Mouse (Mus musculus) MEL (cell line): Measurements from ENCODE around the gene Fbh1. TPM values are rescaled to one million over a fixed set of nuclear protein-coding genes. Genes with fewer than 3 reads are reported as not detected.
"Not testable (repeated sequence)": the region's sequence is repeated elsewhere in the genome, so short reads cannot be mapped to it uniquely, and the experiment has no call there.

Experiments
- DNase-seq: peaks from one replicate; pipeline ENCODE4 v3.0.0; 2011; ENCODE audit warnings: low read depth, low spot score
- H3K27ac ChIP-seq: 2 replicates; pipeline ENCODE4 v1.5.1; 2012; ENCODE audit warnings: low read depth, mild to moderate bottlenecking, control low read depth, low read length, moderate library complexity; ENCODE audit not compliant: control insufficient read depth
- H3K27me3 ChIP-seq, 2 experiments: fragments of 150-350 bp in 1 of 2; sonication (generic) in 1 of 2; 2 replicates each; pipeline ENCODE4 v1.6.1; 2012; ENCODE audit warnings: low read length in 2 of 2, mild to moderate bottlenecking in 2 of 2, improper control_type of control experiment in 1 of 2, moderate library complexity in 1 of 2; ENCODE audit not compliant: insufficient read depth in 2 of 2, control insufficient read depth in 1 of 2
- H3K36me3 ChIP-seq, 2 experiments: 2 replicates each; pipeline ENCODE4 v1.6.1; 2012 to 2014; ENCODE audit warnings: low read length in 2 of 2, improper control_type of control experiment in 1 of 2, inconsistent platforms in 1 of 2, mild to moderate bottlenecking in 1 of 2; ENCODE audit not compliant: insufficient read depth in 2 of 2, control insufficient read depth in 1 of 2
- H3K4me1 ChIP-seq, 2 experiments: fragments of 150-350 bp in 1 of 2; sonication (generic) in 1 of 2; 2 replicates each; pipeline ENCODE4 v1.6.1; 2012; ENCODE audit warnings: low read length in 2 of 2, improper control_type of control experiment in 1 of 2, mild to moderate bottlenecking in 1 of 2; ENCODE audit not compliant: insufficient read depth in 2 of 2, control insufficient read depth in 1 of 2
- H3K4me3 ChIP-seq, 2 experiments: fragments of 150-350 bp in 1 of 2; sonication (generic) in 1 of 2; 2 replicates each; pipeline ENCODE4 v1.5.1; 2012; ENCODE audit warnings: low read depth in 2 of 2, low read length in 2 of 2, mild to moderate bottlenecking in 2 of 2, moderate library complexity in 2 of 2, control low read depth in 1 of 2, improper control_type of control experiment in 1 of 2; ENCODE audit not compliant: control insufficient read depth in 1 of 2, insufficient read depth in 1 of 2
- H3K79me2 ChIP-seq: 2 replicates; pipeline ENCODE4 v1.6.1; 2012; ENCODE audit warnings: mild to moderate bottlenecking, low read length, moderate library complexity; ENCODE audit not compliant: control insufficient read depth, poor library complexity, insufficient read depth
- H3K9ac ChIP-seq: 2 replicates; pipeline ENCODE4 v1.6.1; 2012; ENCODE audit warnings: low read depth, mild to moderate bottlenecking, control low read depth, low read length, moderate library complexity; ENCODE audit not compliant: control insufficient read depth, poor library complexity, severe bottlenecking
- H3K9me3 ChIP-seq: fragments of 150-350 bp; sonication (generic); replicated peaks from 2 replicates; pipeline ENCODE4 v1.6.1; 2012; ENCODE audit warnings: mild to moderate bottlenecking, low read length, improper control_type of control experiment, moderate library complexity; ENCODE audit not compliant: insufficient read depth
- CTCF ChIP-seq, 3 experiments: IDR thresholded peaks in 2 of 3; conservative IDR thresholded peaks in 1 of 3; 2 replicates each; pipeline ENCODE4 v1.5.1; 2011 to 2012; ENCODE audit warnings: low read length in 3 of 3, low read depth in 2 of 3, mild to moderate bottlenecking in 2 of 3, improper control_type of control experiment in 1 of 3, inconsistent platforms in 1 of 3, mixed read lengths in 1 of 3, moderate library complexity in 1 of 3; ENCODE audit not compliant: control insufficient read depth in 1 of 3, insufficient read depth in 1 of 3, poor library complexity in 1 of 3, severe bottlenecking in 1 of 3
- E2F4 ChIP-seq: IDR thresholded peaks from 2 replicates; pipeline ENCODE4 v1.6.1; 2011; ENCODE audit warnings: low read depth, low read length, improper control_type of control experiment, borderline replicate concordance
- EP300 ChIP-seq, 2 experiments: IDR thresholded peaks; 2 replicates each; pipeline ENCODE4 v1.6.1; 2011; ENCODE audit warnings: improper control_type of control experiment in 2 of 2, low read length in 2 of 2, low read depth in 1 of 2, mild to moderate bottlenecking in 1 of 2
- HCFC1 ChIP-seq: IDR thresholded peaks from 2 replicates; pipeline ENCODE4 v1.6.1; 2012; ENCODE audit warnings: low read depth, mild to moderate bottlenecking, inconsistent platforms, low read length, improper control_type of control experiment, moderate library complexity
- KAT2A ChIP-seq: conservative IDR thresholded peaks from 2 replicates; pipeline ENCODE4 v1.6.1; 2012; ENCODE audit warnings: low read depth, low read length, improper control_type of control experiment, inconsistent platforms
- MAFK ChIP-seq: IDR thresholded peaks from 2 replicates; pipeline ENCODE4 v1.6.1; 2011; ENCODE audit warnings: low read depth, mild to moderate bottlenecking, low read length, improper control_type of control experiment, borderline replicate concordance
- MAX ChIP-seq: IDR thresholded peaks from 2 replicates; pipeline ENCODE4 v1.6.1; 2011; ENCODE audit warnings: low read length, improper control_type of control experiment
- MYC ChIP-seq: IDR thresholded peaks from 2 replicates; pipeline ENCODE4 v1.6.1; 2011; ENCODE audit warnings: low read depth, mild to moderate bottlenecking, low read length, improper control_type of control experiment, moderate library complexity
- NELFE ChIP-seq: IDR thresholded peaks from 2 replicates; pipeline ENCODE4 v1.6.1; 2011; ENCODE audit warnings: low read depth, low read length, improper control_type of control experiment
- NRF1 ChIP-seq: IDR thresholded peaks from 2 replicates; pipeline ENCODE4 v1.6.1; 2014; ENCODE audit warnings: low read depth, mild to moderate bottlenecking, inconsistent platforms, low read length, improper control_type of control experiment, moderate library complexity; ENCODE audit not compliant: poor library complexity, insufficient read depth, severe bottlenecking
- POLR2A ChIP-seq, 2 experiments: IDR thresholded peaks; 2 replicates each; pipeline ENCODE4 v1.6.1; 2011 to 2012; ENCODE audit warnings: low read length in 2 of 2, mild to moderate bottlenecking in 2 of 2, control low read depth in 1 of 2, improper control_type of control experiment in 1 of 2, low read depth in 1 of 2, moderate library complexity in 1 of 2; ENCODE audit not compliant: control insufficient read depth in 1 of 2, insufficient read depth in 1 of 2, poor library complexity in 1 of 2
- POLR2AphosphoS2 ChIP-seq: IDR thresholded peaks from 2 replicates; pipeline ENCODE4 v1.6.1; 2011; ENCODE audit warnings: low read length, improper control_type of control experiment
- RAD21 ChIP-seq: IDR thresholded peaks from 2 replicates; pipeline ENCODE4 v1.6.1; 2011; ENCODE audit warnings: mild to moderate bottlenecking, low read depth, low read length, improper control_type of control experiment
- SIN3A ChIP-seq: IDR thresholded peaks from 2 replicates; pipeline ENCODE4 v1.6.1; 2012; ENCODE audit warnings: low read length, improper control_type of control experiment, inconsistent platforms
- SMC3 ChIP-seq: IDR thresholded peaks from 2 replicates; pipeline ENCODE4 v1.6.1; 2011; ENCODE audit warnings: low read depth, low read length, improper control_type of control experiment
- TAL1 ChIP-seq: IDR thresholded peaks from 2 replicates; pipeline ENCODE4 v1.6.1; 2012; ENCODE audit warnings: mild to moderate bottlenecking, inconsistent platforms, low read length, moderate library complexity, mixed read lengths
- TCF12 ChIP-seq: IDR thresholded peaks from 2 replicates; pipeline ENCODE4 v1.6.1; 2014; ENCODE audit warnings: low read depth, mild to moderate bottlenecking, inconsistent platforms, low read length, improper control_type of control experiment, moderate library complexity
- USF2 ChIP-seq, 2 experiments: IDR thresholded peaks; 2 replicates each; pipeline ENCODE4 v1.6.1; 2011 to 2012; ENCODE audit warnings: improper control_type of control experiment in 2 of 2, low read length in 2 of 2, borderline replicate concordance in 1 of 2, inconsistent platforms in 1 of 2, low read depth in 1 of 2, mild to moderate bottlenecking in 1 of 2; ENCODE audit not compliant: insufficient read depth in 1 of 2
- ZC3H11A ChIP-seq: IDR thresholded peaks from 2 replicates; pipeline ENCODE4 v1.6.1; 2012; ENCODE audit warnings: low read depth, mild to moderate bottlenecking, inconsistent platforms, low read length, improper control_type of control experiment
- ZKSCAN1 ChIP-seq: IDR thresholded peaks from 2 replicates; pipeline ENCODE4 v1.6.1; 2012; ENCODE audit warnings: low read depth, mild to moderate bottlenecking, inconsistent platforms, low read length, improper control_type of control experiment, moderate library complexity
- polyA plus RNA-seq, 2 experiments: library from polyadenylated mRNA; stranded (reverse) in 1 of 2; unstranded in 1 of 2; fragments of >175 nt in 1 of 2; fragments of >200 nt in 1 of 2; gene quantifications; 2 replicates each; pipeline versions ENCODE4 v1.2.1 to v1.2.4; 2012; ENCODE audit warnings: low replicate concordance in 2 of 2, low read depth in 1 of 2; ENCODE audit not compliant: insufficient read length in 2 of 2, insufficient read depth in 1 of 2, missing spikeins in 1 of 2
- total RNA-seq: library from RNA; depleted of rRNA; stranded (reverse); fragments of 300-350 nt; gene quantifications from 2 replicates; pipeline ENCODE4 v1.2.3, GENCODE M21; 2012

Gene Fbh1
- total and polyA plus RNA-seq, 3 experiments = 34.9 to 44.9 TPM; not detected in 1

- not testable (repeated sequence) for H3K27ac ChIP-seq, H3K36me3 ChIP-seq, H3K9ac ChIP-seq, H3K27me3 ChIP-seq, H3K4me1 ChIP-seq, H3K79me2 ChIP-seq, H3K9me3 ChIP-seq, H3K4me3 ChIP-seq
- peak; percentile 63 for TF ChIP-seq SMC3
- peak; percentile 25 for TF ChIP-seq RAD21
- TF ChIP-seq CTCF (IDR thresholded peaks at IDR 0.05 in 2 of 3, conservative IDR thresholded peaks at IDR 0.05 in 1 of 3; ENCODE audit: control insufficient read depth in 1 of 3, insufficient read depth in 1 of 3, low read depth in 2 of 3, low read length in 3 of 3, poor library complexity in 1 of 3, severe bottlenecking in 1 of 3) = peak; percentile 49 to 61 (median 54); a peak in 5 of 6 replicates
- DNase-seq = peak; percentile 76
Observed at GRCm38 (mm10) chr2:11710101-11710500, 67.3 kb downstream of the Fbh1 start.

DNA sequence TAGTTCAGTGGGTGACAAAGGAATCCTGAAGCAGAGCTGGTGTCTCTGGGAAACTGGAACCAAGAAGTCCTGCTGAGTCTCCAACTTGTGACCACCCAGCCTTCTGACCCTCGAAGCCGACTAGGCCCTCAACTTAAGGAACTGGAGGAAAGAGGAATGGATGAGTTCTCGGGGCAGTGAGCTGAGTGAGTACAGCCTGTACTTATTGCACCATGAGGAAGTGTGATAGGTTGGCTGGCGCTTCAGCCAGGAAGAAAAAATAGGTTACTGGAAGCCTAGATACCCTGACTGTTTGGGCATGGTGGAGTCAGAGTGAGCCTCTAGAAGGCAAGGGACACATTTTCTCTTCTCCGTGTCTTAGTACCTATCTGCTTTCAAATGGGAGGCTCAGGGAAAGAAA lies 68.8 kb downstream of the Fbh1 start:
- Histone ChIP-seq H3K9me3 (no peaks in the 10 kb centered on the region), H3K9ac (no peak overlapping the region), H3K4me3 (no peak overlapping the region), H3K79me2 (no peaks in the 10 kb centered on the region), H3K27me3 (peaks cover 0 to 6% of the 10 kb centered on the region in 2 experiments; a peak in 3 of 4 replicates), H3K27ac (no peak overlapping the region), H3K36me3 (peaks cover 0 to 2% of the 10 kb centered on the region in 2 experiments; a peak in 1 of 4 replicates), H3K4me1 (peaks cover 0 to 3% of the 10 kb centered on the region in 2 experiments; a peak in 1 of 4 replicates)
- TF ChIP-seq CTCF (IDR thresholded peaks at IDR 0.05 in 2 of 3, conservative IDR thresholded peaks at IDR 0.05 in 1 of 3; ENCODE audit: control insufficient read depth in 1 of 3, insufficient read depth in 1 of 3, low read depth in 2 of 3, low read length in 3 of 3, poor library complexity in 1 of 3, severe bottlenecking in 1 of 3) (no peak), NRF1 (no peak), TCF12 (no peak), POLR2AphosphoS2 (no peak), SIN3A (no peak), TAL1 (no peak), MAX (no peak), RAD21 (no peak), E2F4 (no peak), MYC (no peak), ZKSCAN1 (no peak)
- DNase-seq = peak; percentile 29

- peak; percentile 9 for DNase-seq
- Histone ChIP-seq H3K79me2 (no peaks in the 10 kb centered on the region), H3K36me3 (peaks cover 0 to 2% of the 10 kb centered on the region in 2 experiments; a peak in 1 of 4 replicates), H3K27me3 (peaks cover 0 to 8% of the 10 kb centered on the region in 2 experiments; a peak in 3 of 4 replicates), H3K9ac (no peak overlapping the region), H3K4me3 (no peak overlapping the region), H3K4me1 (peaks cover 0 to 3% of the 10 kb centered on the region in 2 experiments; a peak in 1 of 4 replicates), H3K27ac (no peak overlapping the region), H3K9me3 (no peaks in the 10 kb centered on the region)
- TF ChIP-seq EP300 (IDR thresholded peaks at IDR 0.05; ENCODE audit: low read depth in 1 of 2, low read length in 2 of 2) = no peak
- no peak for TF ChIP-seq KAT2A
- no peak for TF ChIP-seq MAFK
- TF ChIP-seq E2F4 = no peak
- no peak for TF ChIP-seq POLR2A (IDR thresholded peaks at IDR 0.05; ENCODE audit: control insufficient read depth in 1 of 2, insufficient read depth in 1 of 2, low read depth in 1 of 2, low read length in 2 of 2, poor library complexity in 1 of 2)
- no peak for TF ChIP-seq NELFE
- no peak for TF ChIP-seq HCFC1
- no peak for TF ChIP-seq CTCF (IDR thresholded peaks at IDR 0.05 in 2 of 3, conservative IDR thresholded peaks at IDR 0.05 in 1 of 3; ENCODE audit: control insufficient read depth in 1 of 3, insufficient read depth in 1 of 3, low read depth in 2 of 3, low read length in 3 of 3, poor library complexity in 1 of 3, severe bottlenecking in 1 of 3)
- TF ChIP-seq USF2 (IDR thresholded peaks at IDR 0.05; ENCODE audit: borderline replicate concordance in 1 of 2, insufficient read depth in 1 of 2, low read depth in 1 of 2, low read length in 2 of 2) = no peak
- TF ChIP-seq ZC3H11A = no peak
Observed at GRCm38 (mm10) chr2:11706746-11707065, 70.7 kb downstream of the Fbh1 start.
